Mouse (Mus musculus): ENCODE results near the gene Pih1d1.
"Not testable (repeated sequence)": the region's sequence is repeated elsewhere in the genome, so short reads cannot be mapped to it uniquely, and the experiment has no call there.

The Pih1d1 gene

GRCm38 (mm10) chr7:45148534-45149098, 5.5 kb upstream of the Pih1d1 start:
- DNase-seq (ENCODE audit: low spot score), result no peak

- DNase-seq (ENCODE audit: low spot score), result no peak
Measured at GRCm38 (mm10) chr7:45149545-45149944, 4.6 kb upstream of the Pih1d1 start.

- DNase-seq (ENCODE audit: low spot score), result no peak
Measured at GRCm38 (mm10) chr7:45150321-45150720, 3.8 kb upstream of the Pih1d1 start.

DNA sequence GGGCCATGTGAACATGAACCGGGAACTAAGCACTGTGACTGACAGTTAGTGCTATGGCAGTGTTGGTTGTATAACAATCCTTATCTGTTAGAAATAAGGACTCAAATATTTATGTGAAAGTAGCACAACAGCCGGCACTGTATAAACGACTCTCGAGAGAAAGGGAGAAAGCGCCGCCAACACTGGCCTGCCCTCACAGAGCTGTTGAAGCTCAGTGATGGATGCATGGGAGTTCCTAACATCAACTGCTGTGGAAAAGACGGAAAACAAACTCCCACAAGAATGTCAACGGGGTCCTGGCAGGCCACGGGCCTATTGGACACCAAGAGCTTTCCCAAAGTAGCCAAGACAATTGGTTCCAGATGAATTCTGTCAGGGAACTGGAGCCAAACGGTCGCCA, 2.8 kb upstream of the Pih1d1 start:
- DNase-seq (ENCODE audit: low spot score), result peak; percentile 46

- DNase-seq (ENCODE audit: low spot score), result not testable (repeated sequence)
Measured at GRCm38 (mm10) chr7:45153052-45153451, 1.1 kb upstream of the Pih1d1 start.

- DNase-seq (ENCODE audit: low spot score), result no peak
Measured at GRCm38 (mm10) chr7:45153586-45153985, 517 bp upstream of the Pih1d1 start.

DNA sequence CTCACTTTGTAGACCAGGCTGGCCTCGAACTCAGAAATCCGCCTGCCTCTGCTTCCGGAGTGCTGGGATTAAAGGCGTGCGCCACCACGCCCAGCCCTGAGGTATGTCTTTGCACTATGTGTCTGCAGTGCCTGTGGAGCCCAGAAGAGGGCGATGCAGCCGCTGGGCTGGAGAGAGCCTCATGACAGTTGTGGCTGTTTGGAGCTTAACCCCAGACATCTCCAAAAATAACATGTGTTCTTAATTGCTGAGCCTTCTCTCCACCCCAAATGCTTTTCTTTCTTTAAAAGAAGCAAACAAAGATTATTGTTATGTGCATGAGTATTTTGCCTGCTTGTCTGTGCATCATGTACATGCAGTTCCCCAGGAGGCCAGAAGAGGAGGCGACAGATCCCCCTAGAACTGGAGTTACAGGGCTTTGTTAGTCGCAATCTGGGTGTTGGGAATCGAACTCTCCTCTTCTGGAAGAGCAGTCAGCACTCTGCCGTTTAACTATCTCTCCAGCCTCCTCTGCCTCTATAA, 951 bp downstream of the Pih1d1 start:
- DNase-seq (ENCODE audit: low spot score), result peak; percentile 56

DNA sequence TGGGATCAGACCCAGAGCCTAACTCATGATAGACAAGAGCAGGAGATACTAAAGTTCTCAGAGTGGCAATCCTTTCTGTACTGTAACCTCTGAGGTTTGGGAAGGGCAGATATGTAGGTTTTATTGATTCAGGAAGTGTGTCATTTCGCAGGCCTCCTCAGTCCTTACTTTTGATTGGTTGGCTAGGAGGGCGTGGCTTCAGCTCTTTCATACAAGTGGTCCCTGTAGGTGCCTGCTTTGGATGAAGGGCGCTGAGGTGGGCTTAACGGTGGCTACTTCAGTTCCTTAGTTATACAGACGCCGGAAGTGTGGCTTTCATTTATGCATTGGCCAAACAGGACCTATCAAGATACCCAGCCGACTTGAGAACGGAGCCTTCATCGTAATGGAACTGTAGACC, 1.5 kb downstream of the Pih1d1 start:
- DNase-seq (ENCODE audit: low spot score), result no peak

DNA sequence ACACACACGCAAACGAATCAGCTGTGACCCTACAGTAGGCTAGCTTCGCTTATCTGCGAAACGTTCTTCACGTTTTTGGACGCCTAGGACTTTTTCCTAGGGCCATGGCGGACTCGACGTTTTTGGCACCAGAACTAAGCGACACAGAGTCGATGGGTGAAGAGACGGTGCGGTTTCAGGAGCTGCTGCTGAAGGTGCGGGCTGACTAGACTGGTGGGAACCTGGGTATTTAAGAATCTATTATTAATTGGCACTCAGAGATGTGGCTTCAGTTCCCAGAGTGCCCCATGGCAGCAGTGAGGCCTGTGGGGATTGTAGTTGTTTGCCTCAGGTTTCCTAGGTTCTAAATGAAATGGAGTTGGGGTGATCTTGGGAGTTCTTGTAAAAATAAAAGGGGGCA, 2.1 kb downstream of the Pih1d1 start:
- no peak for DNase-seq (ENCODE audit: low spot score)

DNA sequence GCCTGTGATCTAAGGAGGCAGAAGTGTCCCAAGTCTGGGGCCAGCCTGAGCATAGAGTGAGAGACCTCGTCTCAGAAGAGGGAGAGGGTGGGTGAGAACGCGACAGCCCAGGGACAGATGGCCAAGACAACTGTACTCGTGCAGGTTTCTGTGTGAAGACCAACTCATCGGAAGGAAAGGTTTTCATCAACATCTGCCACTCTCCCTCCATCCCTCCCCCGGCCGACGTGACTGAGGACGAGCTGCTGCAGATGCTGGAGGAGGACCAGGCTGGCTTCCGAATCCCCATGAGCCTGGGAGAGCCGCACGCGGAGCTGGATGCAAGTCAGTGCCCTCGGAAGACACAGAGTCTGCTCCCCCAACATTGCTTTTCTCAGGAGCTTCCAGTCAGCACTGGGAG, 3.4 kb downstream of the Pih1d1 start:
- no peak for DNase-seq (ENCODE audit: low spot score)

- DNase-seq (ENCODE audit: low spot score), result no peak
Measured at GRCm38 (mm10) chr7:45158991-45159390, 4.9 kb downstream of the Pih1d1 start.

GRCm38 (mm10) chr7:45160316-45160800, 6.3 kb downstream of the Pih1d1 start:
- no peak for DNase-seq (ENCODE audit: low spot score)

- no peak for DNase-seq (ENCODE audit: low spot score)
Measured at GRCm38 (mm10) chr7:45160866-45161265, 6.8 kb downstream of the Pih1d1 start.

DNA sequence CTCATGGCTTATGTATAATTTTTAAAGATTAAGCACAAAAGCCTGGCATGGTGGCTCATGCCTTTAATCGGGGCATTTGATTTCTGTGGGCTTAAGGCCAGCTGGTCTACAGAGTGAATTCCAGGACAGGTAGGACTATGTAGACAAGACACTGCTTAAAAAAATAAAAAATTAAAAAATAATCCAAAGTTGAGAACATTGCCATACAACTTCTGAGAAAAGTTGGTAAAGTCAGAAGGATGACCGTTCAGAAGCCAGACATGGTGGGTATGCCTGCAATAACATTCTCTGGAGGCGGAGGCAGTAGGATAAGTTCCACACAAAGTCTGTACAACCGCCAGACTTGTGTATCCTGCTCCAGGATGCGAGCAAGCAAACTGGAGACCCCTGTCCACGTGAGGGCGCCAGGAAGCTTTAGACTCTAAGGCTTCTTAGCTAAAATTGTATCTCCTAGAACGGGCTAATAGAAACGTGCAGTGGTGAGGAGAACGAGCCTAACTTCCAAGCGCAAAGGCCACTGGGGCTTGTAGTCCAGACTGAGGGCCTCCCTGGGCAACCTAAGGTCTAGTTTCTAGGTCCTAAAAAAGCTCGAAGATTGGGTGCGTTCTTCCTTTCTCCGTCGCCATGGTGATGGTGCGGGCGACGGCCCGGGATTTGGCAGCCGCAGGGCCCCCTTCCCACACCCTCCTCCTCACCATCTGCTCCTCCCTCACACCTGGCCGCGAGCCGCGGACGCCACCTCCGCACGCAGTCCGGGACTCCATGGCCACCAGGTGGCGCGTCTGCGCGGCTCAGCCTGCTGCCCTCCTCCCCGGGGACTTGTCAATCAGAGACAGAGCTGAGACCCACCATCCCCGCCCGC, 7.7 kb downstream of the Pih1d1 start:
- peak; percentile 89 for DNase-seq (ENCODE audit: low spot score)

- no peak for DNase-seq (ENCODE audit: low spot score)
Measured at GRCm38 (mm10) chr7:45162551-45162950, 8.4 kb downstream of the Pih1d1 start.

DNA sequence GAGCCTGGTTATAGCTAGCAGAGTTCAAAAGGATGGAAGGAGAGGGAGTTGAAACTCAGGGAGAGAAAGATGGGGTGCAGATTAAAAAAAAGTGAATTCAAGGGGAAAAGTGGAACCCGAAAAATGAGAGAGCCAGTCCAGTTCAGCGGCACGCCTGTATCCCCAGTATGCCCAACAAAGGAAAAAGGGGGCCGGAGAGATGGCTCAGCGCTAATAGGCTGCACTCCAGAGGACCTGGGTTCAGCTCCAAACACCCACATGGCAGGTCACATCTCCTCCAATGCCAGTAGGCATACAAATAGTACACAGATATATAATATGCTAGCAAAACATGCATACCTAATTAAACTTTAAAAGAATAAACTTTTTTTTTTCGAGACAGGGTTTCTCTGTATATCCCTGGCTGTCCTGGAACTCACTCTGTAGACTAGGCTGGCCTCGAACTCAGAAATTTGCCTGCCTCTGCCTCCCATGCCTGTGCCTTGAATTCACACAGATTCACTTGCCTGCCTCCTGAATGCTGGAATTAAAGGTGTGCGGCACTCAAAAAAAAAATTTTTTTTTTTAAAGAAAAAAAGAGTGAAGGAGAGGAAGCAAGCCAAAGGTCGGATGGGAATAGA, 9.0 kb downstream of the Pih1d1 start:
- no peak for DNase-seq (ENCODE audit: low spot score)

DNA sequence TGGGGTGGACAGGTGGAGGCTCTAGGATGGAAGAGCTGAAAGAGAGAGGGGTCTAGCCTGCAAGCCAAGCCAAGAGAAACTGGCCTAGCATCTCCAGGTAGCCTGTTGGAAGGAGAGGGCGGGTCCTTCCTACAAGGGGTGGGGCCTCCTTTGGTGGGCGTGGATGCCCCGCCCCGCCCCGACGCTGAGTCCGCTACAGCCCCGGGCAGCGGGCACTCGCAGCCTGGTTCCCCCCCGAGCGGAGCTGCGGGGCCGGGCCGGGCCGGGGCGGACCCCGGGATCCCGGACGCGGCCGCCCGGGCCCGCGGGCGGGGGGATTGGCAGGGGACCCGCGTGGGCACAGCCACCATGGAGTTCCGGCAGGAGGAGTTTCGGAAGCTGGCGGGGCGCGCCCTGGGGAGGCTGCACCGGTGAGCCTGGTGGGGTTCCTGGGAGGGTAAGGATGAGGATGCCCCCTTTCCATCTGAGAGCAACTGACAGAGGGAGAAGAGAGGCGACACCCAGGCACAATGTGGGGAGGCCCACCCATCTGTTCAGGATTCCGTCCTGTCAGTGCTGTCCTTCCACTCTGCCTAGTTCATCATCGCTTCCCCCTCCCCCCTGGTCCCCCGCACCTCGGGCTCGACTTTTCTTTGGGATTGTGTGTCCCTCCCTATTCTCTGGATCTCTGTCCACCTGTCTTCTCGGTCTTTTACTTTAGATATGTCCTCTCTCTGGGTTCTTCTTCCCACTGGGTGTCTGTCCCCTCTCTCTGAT, 9.8 kb downstream of the Pih1d1 start, which contains the start of gene Slc17a7:
TSS of gene Slc17a7 (plus strand) at position 215 of the 756 bp plus-strand sequence.
- DNase-seq (ENCODE audit: low spot score), result no peak

GRCm38 (mm10) chr7:45164833-45165232, 10.7 kb downstream of the Pih1d1 start:
- no peak for DNase-seq (ENCODE audit: low spot score)

- no peak for DNase-seq (ENCODE audit: low spot score)
Measured at GRCm38 (mm10) chr7:45165701-45166100, 11.6 kb downstream of the Pih1d1 start.

DNA sequence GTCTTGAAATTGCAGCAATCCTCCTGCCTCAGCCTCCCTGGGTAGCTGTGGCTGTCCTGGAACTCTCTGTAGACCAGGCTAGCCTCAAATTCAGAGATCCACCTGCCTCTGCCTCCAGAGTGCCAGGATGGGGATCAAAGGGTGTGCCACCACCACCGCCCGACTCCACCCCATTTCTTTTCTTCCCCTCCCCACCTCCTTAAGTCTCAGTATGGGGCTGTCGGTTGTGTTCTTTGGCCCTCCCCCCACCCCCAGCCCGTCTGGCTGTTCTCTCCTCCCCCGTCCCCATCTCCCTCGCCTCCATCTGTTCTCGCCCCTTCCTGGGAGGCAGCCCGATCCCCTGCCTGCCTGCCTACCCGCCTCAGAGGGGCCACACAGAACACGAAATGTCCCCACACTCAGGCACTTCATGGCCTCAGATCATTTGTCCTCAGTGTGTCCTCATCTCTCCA, 12.9 kb downstream of the Pih1d1 start:
- no peak for DNase-seq (ENCODE audit: low spot score)

- no peak for DNase-seq (ENCODE audit: low spot score)
Measured at GRCm38 (mm10) chr7:45167761-45168445, 13.8 kb downstream of the Pih1d1 start.
